Mouse (Mus musculus): Measurements from ENCODE around the gene Lypd3.
"Not testable (repeated sequence)": the region's sequence is repeated elsewhere in the genome, so short reads cannot be mapped to it uniquely, and the experiment has no call there.

The Lypd3 gene

DNA sequence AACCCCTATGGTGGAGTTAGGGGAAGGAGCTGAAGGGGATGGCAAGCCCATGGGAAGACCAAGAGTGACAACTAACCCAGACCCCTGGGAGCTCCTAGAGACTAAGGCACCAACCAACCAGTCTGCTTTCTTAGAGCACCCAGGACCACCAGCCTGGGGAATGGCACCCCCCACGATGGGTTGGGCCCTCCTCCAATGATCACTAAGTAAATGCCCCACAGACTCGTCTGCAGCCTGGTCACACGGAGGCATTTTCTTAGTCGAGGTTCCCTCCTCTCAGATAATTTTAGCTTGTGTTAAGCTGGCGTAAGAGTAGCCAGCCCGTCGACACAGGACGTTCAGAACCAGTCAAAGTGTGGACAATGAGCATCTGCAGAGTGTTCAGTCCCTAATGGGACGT is 28.6 kb downstream of the Lypd3 start:
- DNase-seq, result no peak

DNA sequence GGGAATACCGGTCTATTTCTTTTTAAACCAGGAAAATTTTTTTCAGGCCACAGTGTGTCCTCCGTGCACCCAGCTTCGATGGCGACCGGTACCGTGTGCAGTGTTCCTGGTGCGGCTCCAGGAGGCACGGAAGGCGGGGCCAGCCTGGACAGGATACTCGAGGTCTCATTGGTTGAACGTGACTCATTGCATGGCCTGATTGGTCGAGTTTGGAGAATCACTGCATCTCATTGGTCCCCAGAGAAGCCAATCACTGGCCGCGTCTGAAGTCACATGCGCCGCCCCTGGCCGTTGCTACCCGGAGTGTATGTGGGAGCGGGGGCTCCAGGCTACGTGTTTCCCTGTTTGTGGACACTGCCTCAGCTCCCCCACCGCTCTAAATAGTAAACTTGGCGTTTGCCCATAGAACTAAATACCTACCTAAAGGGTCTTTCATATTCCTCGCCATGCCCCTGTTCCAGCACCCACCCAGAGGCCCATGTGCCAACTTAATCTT is 35.6 kb downstream of the Lypd3 start:
- no peak for DNase-seq

DNA sequence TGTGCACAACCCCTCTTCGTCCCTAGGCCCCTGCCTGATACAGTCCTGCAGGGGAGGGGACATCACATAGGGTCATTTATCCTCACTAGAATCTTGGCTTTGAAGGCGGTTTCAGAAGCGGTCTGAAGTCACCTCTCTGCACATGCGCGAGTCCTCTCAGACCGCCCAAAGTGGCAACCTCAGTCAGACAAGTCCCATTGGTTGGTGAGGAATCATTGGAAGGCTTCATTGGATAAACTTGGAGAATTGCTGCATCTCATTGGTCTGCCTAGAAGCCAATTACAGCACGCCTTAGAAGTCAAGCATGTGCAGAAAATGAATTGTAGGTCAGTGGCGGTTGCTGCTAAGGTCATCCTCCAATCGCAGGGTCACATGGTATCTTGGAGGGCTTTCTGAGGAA is 40.2 kb downstream of the Lypd3 start, which contains the start of gene Tex101:
TSS of gene Tex101 (minus strand) at position 101 of the 400 bp plus-strand sequence.
- DNase-seq, result no peak

DNA sequence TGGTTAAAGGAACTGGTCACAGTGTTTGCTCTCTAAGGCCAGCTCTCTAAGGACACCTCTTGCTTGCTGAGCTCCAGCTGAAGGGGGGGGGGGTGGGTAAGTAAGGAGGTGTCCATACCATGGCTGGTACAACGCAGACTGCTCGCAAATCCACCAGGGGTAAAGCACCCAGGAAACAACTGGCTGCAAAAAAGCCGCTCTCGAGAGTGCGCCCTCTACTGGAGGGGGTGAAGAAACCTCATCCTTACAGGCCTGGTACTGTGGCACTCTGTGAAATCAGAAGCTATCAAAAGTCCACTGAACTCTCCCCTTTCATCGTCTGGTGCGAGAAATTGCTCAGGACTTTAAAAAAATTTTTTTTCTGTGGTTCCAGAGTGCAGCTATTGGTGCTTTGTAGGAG is 47.8 kb downstream of the Lypd3 start:
- not testable (repeated sequence) for DNase-seq

DNA sequence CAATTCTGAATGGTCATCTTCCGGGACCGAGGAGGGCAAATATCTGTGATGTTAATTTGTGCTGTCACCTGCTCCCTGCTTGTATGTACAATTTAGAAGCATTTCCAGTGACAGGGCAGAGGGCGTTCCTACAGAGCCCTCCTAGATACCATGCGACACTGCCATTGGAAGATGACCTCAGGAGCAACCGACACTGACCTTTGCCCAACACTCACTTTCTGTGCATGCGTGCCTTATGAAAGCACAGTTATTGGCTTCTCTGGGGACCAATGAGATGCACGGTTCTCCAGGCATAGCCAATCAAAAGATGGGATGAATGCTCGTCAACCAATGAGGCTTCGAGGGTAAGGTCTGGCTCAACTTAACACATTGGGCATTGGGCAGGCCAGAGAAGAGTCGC is 51.2 kb downstream of the Lypd3 start:
- DNase-seq, result not testable (repeated sequence)

All from cerebellum, postnatal 14 days (tissue).